Mouse (Mus musculus) fat pad, adult 2 months (tissue): ENCODE results near the gene Mrpl10.

Experiments
- DNase-seq: peaks from one replicate; pipeline ENCODE4 v3.0.0-alpha.2; 2011; ENCODE audit warnings: low read depth, low spot score; ENCODE audit errors: extremely low read depth

Mrpl10 gene

GRCm38 (mm10) chr11:97025721-97026344 is 15.5 kb upstream of the Mrpl10 start:
- no peak for DNase-seq

GRCm38 (mm10) chr11:97029686-97030417 is 11.5 kb upstream of the Mrpl10 start, which contains the start of gene Scrn2:
Scrn2 (plus strand) TSS chr11:97029938.
- no peak for DNase-seq

DNA sequence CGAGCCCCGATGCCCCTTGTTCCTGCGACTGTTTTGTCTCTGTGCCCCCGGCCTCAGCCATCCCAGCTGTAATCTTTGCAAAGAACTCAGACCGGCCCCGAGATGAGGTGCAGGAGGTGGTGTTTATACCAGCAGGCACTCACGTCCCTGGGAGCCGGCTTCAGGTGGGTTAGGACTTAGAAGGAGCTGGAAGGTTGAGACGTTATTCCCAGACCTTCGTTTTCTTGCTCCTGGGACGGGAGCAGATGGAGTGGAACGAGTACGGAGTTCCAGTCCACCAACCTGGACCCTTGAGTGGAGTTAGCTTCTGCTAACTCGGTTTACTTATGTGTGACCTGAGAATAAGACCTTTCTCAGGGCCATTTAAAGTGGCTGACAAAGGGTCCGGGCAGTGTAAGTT is 10.9 kb upstream of the Mrpl10 start:
- DNase-seq = no peak

DNA sequence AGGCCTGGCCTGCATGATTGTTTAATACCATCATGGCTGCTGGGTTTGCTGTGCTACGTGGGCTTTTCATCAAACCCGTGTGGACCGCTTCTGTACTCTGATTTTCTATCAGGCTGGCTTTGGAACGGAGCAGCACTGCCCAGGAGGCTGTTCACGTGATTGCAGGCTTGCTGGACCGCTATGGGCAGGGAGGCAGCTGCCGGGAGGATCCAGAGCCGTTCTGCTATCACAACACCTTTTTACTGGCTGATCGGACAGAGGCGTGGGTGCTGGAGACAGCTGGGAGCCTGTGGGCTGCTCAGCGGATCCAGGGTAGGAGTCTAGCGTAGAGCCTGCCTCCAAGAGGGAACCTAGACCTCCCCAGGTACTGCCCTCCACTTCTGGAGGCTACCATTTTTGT is 9.4 kb upstream of the Mrpl10 start:
- DNase-seq = no peak

DNA sequence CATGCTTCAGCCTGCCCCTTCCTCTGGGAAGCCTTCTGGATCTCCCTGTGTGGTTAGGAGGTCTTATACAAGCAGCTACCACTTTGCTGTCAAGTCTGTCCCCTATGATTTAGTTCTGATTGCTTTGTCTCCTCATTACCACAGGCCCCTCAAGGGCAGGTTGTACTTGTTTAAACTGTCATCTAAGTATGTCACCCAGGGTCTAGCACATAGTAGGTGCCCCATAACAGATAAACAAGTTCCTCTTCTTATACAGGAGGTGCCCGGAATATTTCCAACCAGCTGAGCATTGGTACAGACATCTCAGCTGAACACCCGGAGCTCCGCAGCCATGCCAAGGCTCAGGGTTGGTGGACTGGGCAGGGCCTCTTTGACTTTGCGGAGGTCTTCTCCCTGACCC is 8.9 kb upstream of the Mrpl10 start:
- no peak for DNase-seq

DNA sequence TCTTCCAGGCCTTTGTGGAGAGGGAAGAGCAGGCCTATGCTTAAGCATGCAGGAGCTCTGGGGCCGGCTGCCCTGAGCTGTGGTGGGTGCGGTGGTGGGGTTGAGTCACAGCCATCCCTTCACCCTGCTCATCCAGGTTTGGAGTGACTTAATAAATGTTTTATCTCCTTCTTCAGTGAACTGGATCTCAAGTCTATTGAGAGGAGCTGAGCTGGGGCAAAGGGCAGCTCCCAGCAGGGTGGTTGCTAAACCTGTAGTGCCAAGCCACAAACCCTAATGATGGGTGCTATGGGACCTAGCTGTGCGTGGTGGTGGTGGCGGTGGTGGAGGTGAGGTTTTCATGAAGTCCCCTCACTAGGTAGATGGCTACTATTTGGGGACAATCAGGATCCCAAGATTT is 7.6 kb upstream of the Mrpl10 start:
- no peak for DNase-seq

GRCm38 (mm10) chr11:97036141-97036540 is 5.2 kb upstream of the Mrpl10 start:
- peak; percentile 69 for DNase-seq

- no peak for DNase-seq
Measured at GRCm38 (mm10) chr11:97038881-97039280, 2.5 kb upstream of the Mrpl10 start.

DNA sequence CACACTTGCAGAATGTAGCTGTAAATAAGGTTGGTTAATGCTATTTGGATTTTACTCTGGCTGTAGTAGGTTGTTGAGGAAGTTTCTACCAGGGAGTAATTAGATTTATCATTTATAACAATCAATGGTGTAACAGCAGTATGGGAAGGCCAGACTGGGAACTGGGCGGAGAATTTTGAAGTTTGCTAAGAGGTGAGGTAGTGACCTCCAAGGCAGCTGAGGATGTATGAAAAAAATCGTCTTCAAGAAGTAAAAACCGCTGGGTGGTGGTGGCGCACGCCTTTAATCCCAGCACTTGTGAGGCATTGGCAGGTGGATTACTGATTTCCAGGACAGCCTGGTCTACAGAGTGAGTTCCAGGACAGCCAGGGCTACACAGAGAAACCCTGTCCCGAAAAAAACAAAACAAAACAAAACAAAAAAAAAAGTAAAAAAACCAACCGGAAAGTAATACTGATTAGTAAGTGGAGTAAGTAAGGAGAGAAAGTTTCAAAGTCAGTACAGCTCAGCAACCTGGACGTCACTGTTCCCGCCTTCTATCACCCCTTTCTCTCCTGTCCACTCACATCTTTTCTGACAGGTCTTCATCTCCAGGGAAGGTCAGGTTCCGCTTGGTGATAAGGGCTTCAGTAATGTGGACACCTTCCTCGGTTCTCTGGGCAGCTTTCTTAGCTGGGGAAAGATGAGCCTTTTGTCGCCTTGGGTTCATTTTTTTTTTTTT is 899 bp upstream of the Mrpl10 start:
- no peak for DNase-seq

- no peak for DNase-seq
Measured at GRCm38 (mm10) chr11:97044902-97045301, 3.5 kb downstream of the Mrpl10 start.

DNA sequence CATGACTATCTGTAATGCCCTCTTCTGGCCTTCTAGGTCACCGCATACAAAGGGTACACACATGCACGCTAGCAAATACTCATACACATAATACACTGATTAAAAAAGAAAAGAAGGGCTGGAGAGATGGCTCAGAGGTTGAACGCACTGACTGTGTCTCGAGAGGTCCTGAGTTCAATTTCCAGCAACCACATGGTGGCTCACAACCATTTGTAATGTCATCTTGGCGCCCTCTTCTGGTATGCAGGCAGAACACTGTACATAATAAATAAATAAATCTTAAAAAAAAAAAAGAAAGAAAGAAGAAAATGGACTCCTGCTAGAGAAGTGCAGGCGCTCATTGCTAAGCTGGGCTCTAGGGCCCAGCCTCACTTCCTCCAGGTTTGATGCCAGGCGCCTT is 4.5 kb downstream of the Mrpl10 start:
- no peak for DNase-seq

DNA sequence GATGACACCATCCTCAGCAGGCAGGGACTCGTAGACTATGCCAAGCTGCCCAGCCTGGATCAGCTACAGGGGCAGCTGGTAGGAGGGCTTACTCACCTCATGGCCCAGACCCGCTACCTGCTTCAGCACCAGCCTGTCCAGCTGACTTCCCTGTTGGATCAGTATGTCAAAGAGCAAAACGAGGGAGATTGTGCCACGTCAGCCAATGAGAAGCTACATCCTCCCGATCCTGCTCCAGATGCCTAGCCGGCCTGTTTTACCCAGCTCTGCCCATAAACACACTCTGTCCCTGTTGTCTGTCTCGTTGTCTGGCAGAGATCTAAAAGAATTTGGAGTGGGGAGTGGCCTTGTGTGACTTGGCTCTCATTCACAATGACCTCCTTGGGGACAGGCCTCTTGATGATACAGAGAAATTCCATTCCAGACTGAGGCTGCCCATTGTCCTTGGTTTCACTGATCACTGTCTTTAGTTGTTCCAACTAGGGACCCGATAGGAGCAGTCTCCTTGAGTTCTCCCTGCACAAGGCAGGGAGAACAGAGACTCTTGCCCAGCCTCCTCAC is 6.8 kb downstream of the Mrpl10 start:
- DNase-seq = no peak

GRCm38 (mm10) chr11:97049492-97050085 is 8.2 kb downstream of the Mrpl10 start:
- no peak for DNase-seq

- DNase-seq = no peak
Measured at GRCm38 (mm10) chr11:97050216-97050943, 9.0 kb downstream of the Mrpl10 start, which contains the start of gene Osbpl7. Osbpl7 (plus strand) TSS chr11:97050628.

DNA sequence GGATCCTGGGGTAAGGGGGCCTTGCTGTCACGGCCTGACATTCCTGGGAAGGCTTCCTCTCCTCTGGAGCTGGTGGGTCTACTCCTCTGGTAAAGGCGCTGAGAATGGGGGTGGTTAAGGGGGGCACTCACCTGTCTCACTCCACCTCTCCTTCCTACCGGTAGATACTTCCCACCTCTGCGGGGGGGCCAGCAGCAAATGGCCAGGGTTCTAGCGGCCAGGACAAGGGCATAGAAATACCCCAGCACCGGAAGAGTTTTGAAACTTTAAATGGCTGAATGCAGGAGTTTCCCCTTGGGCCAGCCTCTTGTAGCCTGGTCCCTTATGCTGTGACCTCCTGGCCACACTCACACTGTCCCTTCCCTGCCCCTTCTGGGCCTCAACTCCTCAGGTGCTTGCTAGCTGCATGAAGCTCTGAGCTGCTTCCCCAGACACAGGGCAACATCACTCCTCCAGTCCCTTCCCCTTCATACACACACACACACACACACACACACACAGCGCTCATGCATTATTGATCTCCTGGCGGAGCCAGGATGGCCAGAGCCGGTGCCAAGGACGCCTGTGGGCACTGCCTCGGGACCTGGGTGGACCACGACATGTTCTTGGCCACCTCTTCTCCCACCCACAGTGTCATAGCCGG is 9.7 kb downstream of the Mrpl10 start:
- DNase-seq = no peak

GRCm38 (mm10) chr11:97052219-97052646 is 10.9 kb downstream of the Mrpl10 start:
- no peak for DNase-seq

DNA sequence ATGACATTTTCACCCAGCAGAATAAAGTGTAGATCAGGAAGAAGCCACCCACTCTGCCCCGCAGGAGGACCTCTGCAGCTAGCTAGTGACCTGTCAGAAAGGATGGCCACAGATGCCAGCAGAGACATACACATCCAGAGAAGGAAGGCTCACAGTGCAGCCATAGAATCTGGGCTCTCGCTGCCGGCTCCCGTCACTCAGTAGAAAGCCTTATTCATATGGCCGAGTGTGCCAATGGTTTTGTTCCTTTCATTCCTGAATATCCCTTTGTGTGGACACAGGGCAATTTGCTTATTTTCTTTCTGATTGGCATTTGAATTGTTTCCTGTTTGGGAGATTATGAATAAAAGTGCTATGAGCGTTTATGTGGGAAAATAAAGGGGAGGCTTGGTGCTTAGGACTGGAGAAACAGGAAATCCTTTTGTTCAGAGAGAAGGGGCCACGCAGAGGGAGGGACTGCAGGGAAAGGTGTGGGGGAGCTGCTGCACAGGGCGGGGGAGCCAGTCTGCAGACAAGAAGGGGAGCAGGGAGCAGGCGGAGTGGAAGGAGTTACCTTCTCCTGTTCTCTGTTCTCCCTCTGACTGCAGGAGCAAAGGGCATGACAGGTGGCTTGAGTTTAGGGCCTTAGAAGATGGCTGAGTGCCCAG is 22.0 kb downstream of the Mrpl10 start:
- DNase-seq = no peak

- DNase-seq = no peak
Measured at GRCm38 (mm10) chr11:97063921-97064295, 22.5 kb downstream of the Mrpl10 start.

GRCm38 (mm10) chr11:97065538-97066295 is 24.4 kb downstream of the Mrpl10 start:
- no peak for DNase-seq
